Mouse (Mus musculus) intestine, postnatal 0 days (tissue): Measurements from ENCODE around the gene Ercc1. TPM values are rescaled to one million over a fixed set of nuclear protein-coding genes. Genes with fewer than 3 reads are reported as not detected.

Source experiments
- ATAC-seq: fragments of 200-750 bp; cut with Nextera tagmentation; 2 replicates; pipeline ENCODE4 v1.8.0; 2017; ENCODE audit warnings: mild to moderate bottlenecking, moderate TSS enrichment, moderate library complexity
- H3K27ac ChIP-seq: fragments of 300-500 bp; sonication (generic); 2 replicates; pipeline ENCODE4 v1.5.1; 2014; ENCODE audit warnings: mild to moderate bottlenecking, low read depth, low read length, moderate library complexity
- H3K27me3 ChIP-seq: fragments of 300-500 bp; sonication (generic); replicated peaks from 2 replicates; pipeline ENCODE4 v1.6.1; 2014; ENCODE audit warnings: low read length, mixed read lengths; ENCODE audit not compliant: control insufficient read depth, insufficient read depth
- H3K36me3 ChIP-seq: fragments of 300-500 bp; sonication (generic); 2 replicates; pipeline ENCODE4 v1.6.1; 2014; ENCODE audit warnings: mild to moderate bottlenecking, moderate library complexity; ENCODE audit not compliant: control insufficient read depth, insufficient read depth
- H3K4me1 ChIP-seq: fragments of 300-500 bp; sonication (generic); replicated peaks from 2 replicates; pipeline ENCODE4 v1.6.1; 2014; ENCODE audit warnings: antibody characterized with exemption, low read length, mixed read lengths; ENCODE audit not compliant: control insufficient read depth, insufficient read depth
- H3K4me2 ChIP-seq: fragments of 300-500 bp; sonication (generic); replicated peaks from 2 replicates; pipeline ENCODE4 v1.6.1; 2014; ENCODE audit warnings: low read depth, mild to moderate bottlenecking, moderate library complexity
- H3K4me3 ChIP-seq: fragments of 300-500 bp; sonication (generic); 2 replicates; pipeline ENCODE4 v1.5.1; 2014; ENCODE audit warnings: low read depth, low read length
- H3K9ac ChIP-seq: fragments of 300-500 bp; sonication (generic); 2 replicates; pipeline ENCODE4 v1.6.1; 2014; ENCODE audit warnings: mild to moderate bottlenecking, low read depth, low read length
- H3K9me3 ChIP-seq: fragments of 300-500 bp; sonication (generic); 2 replicates; pipeline ENCODE4 v1.6.1; 2016; ENCODE audit warnings: mixed run types; ENCODE audit not compliant: control insufficient read depth
- CTCF ChIP-seq: sonication (generic); IDR thresholded peaks from 2 replicates; pipeline ENCODE4 v1.5.1; 2016; ENCODE audit warnings: low read depth, mild to moderate bottlenecking, control low read depth, antibody characterized with exemption, moderate library complexity
- whole genome bisulfite sequencing: fragments of 180-500 bp; shearing (Covaris S2); extraction: QIAGEN DNeasy Blood & Tissue Kit; methylation state at CpG from one replicate; pipeline ENCODE4 v1.1.7; 2014; 5-methylcytosine and 5-hydroxymethylcytosine counted together
- microRNA counts: library from miRNA; unstranded; fragments of <30 nt; microRNA quantifications from one replicate; lab custom pipeline; 2016
- microRNA-seq: library from miRNA; unstranded; fragments of <30 nt; microRNA quantifications from one replicate; pipeline ENCODE4, GENCODE M21; 2016
- polyA plus RNA-seq: library from polyadenylated mRNA; unstranded; fragments of >200 nt; fragmentation: Nextera tagmentation; extraction: Ambion mirVana; gene quantifications from 2 replicates; pipeline ENCODE4 v1.2.1, GENCODE M21; 2015

The Ercc1 gene
- polyA plus RNA-seq, 1 experiment from 2014 or later = 22.1 TPM

DNA sequence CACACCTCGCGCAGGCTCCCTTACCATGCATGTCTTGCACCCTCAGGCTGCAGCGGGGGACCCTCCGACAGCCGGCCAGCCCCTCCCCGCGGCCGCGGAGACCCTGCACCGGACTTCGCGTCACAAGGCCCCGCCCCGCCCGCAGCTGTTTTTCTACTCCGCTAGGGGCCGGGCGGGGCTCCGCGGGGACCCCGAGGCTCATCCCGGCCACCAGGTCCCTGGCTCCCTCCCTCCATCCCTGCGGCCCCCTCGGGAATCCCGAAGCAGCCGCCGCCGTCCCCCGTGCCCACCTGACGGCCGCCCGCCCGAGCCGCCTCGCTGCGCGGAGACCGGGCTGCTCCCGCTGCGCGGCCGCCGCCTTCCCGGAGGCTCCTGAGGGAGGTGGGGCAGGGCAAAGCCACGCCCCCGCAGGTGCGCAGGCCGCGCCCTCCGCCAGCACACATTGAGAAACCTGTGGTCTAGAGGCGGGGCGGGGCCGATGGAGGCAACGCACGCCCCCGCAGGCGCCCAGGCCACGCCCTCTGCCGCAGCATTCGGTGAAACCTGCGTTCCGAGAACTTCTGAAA lies 59.2 kb downstream of the Ercc1 start, which contains the start of gene Klc3:
TSS of gene Klc3 (minus strand) at position 374 of the 566 bp plus-strand sequence.
- Histone ChIP-seq H3K9me3 (no peaks in the 10 kb centered on the region), H3K27ac (no peak within 1 kb of the TSS), H3K36me3 (no peaks in the 10 kb centered on the region), H3K4me2 (peak within 1 kb of the TSS; percentile 97), H3K27me3 (peaks cover 35% of the 10 kb centered on the region), H3K4me3 (peak within 1 kb of the TSS; percentile 59), H3K4me1 (0 out of 2 replicates have a peak, but pooled peaks cover 6% of the 10 kb centered on the region), H3K9ac (peak within 1 kb of the TSS; percentile 51)
- under 1% methylated on average over 62 of the region's 62 CpGs for WGBS
- no peak for TF ChIP-seq CTCF
- peak; percentile 83 for ATAC-seq

DNA sequence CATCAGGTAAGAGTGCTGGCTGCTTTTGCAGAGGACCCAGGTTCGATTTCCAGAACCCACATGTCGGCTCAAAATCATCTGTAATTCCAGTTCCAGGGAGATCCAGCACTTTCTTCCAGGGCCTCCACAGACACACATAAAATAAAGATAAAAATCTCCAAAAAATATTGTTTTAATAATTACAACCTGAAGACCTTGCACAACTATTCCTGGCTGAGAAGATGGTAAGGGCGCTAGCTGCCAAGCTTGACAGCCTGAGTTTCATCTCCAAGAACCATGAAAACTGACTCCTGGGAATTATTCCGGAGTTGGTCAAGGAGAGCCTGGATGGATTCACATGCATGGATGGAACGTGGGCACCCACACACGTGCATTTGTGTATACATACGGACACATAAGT lies 59.9 kb downstream of the Ercc1 start, which contains the start of gene Ckm:
TSS of gene Ckm (plus strand) at position 301 of the 400 bp plus-strand sequence.
- H3K27me3 ChIP-seq = peaks cover 35% of the 10 kb centered on the region
- peak within 1 kb of the TSS; percentile 97 for H3K4me2 ChIP-seq
- 0 out of 2 replicates have a peak, but pooled peaks cover 6% of the 10 kb centered on the region for H3K4me1 ChIP-seq
- no peaks in the 10 kb centered on the region for H3K9me3 ChIP-seq
- 49% methylated on average over 7 of the region's 7 CpGs for WGBS
- no peak within 1 kb of the TSS for H3K27ac ChIP-seq
- no peak for TF ChIP-seq CTCF
- ATAC-seq = no peak
- peak within 1 kb of the TSS; percentile 51 for H3K9ac ChIP-seq
- H3K4me3 ChIP-seq = peak within 1 kb of the TSS; percentile 59
- H3K36me3 ChIP-seq = no peaks in the 10 kb centered on the region

DNA sequence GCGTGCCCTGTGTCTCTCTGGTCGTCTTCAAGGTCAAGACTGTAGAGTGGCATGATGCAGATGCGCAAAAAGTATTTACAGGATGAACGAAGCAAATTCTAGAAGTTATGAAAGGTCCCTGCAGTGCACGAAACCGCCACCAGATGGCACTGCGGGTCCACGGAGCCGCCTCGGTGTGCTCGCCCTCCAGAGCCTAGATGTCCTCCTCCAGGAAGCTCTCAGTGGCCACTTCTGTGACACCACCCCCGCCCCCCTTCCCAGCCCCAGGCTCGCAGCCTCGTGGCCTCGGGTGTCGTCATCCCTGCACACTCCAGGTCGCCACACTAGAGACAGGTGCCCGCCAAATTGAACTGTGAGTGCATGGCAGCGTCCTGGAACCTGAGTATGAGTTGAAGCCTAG lies 60.8 kb downstream of the Ercc1 start:
- Histone ChIP-seq H3K27ac (no peak overlapping the region), H3K4me1 (0 out of 2 replicates have a peak, but pooled peaks cover 3% of the 10 kb centered on the region), H3K4me3 (no peak overlapping the region), H3K9me3 (no peaks in the 10 kb centered on the region), H3K9ac (no peak overlapping the region), H3K27me3 (peaks cover 28% of the 10 kb centered on the region), H3K4me2 (peak overlapping the region; percentile 35; the same call in 1 of the 2 replicates), H3K36me3 (no peaks in the 10 kb centered on the region)
- ATAC-seq = peak; percentile 50; the same call in 1 of the 2 replicates
- WGBS = 2% methylated on average over 19 of the region's 19 CpGs
- TF ChIP-seq CTCF = peak; percentile 97

MicroRNAs within 50 kb of the gene (microRNA counts, 519-probe panel; counts per million panel counts)
- not detected for microRNA mmu-miR-343 (lab: Ali Mortazavi, UCI)

Small RNA genes within 50 kb of the gene (microRNA-seq; reads per million reads assigned to microRNA genes)
- not detected for gene Mir343

Other genes starting within 250 kb of the Ercc1 start
- gene Gm4969, start 226.4 kb upstream of the Ercc1 start, polyA plus RNA-seq = 0.38 and 0.39 TPM in 2 replicates
- 4.8 and 5.1 TPM in 2 replicates for gene Fbxo46, start 224.9 kb upstream of the Ercc1 start, polyA plus RNA-seq
- gene Qpctl, start 195.5 kb upstream of the Ercc1 start, polyA plus RNA-seq = 7.3 and 8.1 TPM in 2 replicates
- gene Snrpd2, start 195.1 kb upstream of the Ercc1 start, polyA plus RNA-seq = 66.3 and 69.6 TPM in 2 replicates
- 0.48 and 0.67 TPM in 2 replicates for gene Gipr, start 178.7 kb upstream of the Ercc1 start, polyA plus RNA-seq
- 5.0 and 5.1 TPM in 2 replicates for gene Eml2, start 168.4 kb upstream of the Ercc1 start, polyA plus RNA-seq
- gene Gpr4, start 132.2 kb upstream of the Ercc1 start, polyA plus RNA-seq = 1.3 and 1.6 TPM in 2 replicates
- 26.5 and 27.5 TPM in 2 replicates for gene Opa3, start 116.4 kb upstream of the Ercc1 start, polyA plus RNA-seq
- gene Vasp, start 73.0 kb upstream of the Ercc1 start, polyA plus RNA-seq = 98.5 and 106 TPM in 2 replicates
- gene Ppm1n, start 64.7 kb upstream of the Ercc1 start, polyA plus RNA-seq = 0.12 and 0.14 TPM in 2 replicates
- gene Rtn2, start 62.2 kb upstream of the Ercc1 start, polyA plus RNA-seq = 7.1 and 9.3 TPM in 2 replicates
- gene Fosb, start 34.7 kb upstream of the Ercc1 start, polyA plus RNA-seq = 0.12 and 0.54 TPM in 2 replicates
- 8.3 and 9.7 TPM in 2 replicates for gene Cd3eap, start 14.7 kb downstream of the Ercc1 start, polyA plus RNA-seq
- gene Ppp1r13l, start 15.0 kb downstream of the Ercc1 start, polyA plus RNA-seq = 1.4 TPM in 2 replicates
- 6.2 and 8.7 TPM in 2 replicates for gene Ercc2, start 37.2 kb downstream of the Ercc1 start, polyA plus RNA-seq
- 1.6 TPM in 2 replicates for gene Klc3, start 59.3 kb downstream of the Ercc1 start, polyA plus RNA-seq
- gene Ckm, start 60.0 kb downstream of the Ercc1 start, polyA plus RNA-seq = 25.2 and 26.2 TPM in 2 replicates
- gene Mark4, start 114.0 kb downstream of the Ercc1 start, polyA plus RNA-seq = 4.2 and 4.7 TPM in 2 replicates
- 1.1 and 1.9 TPM in 2 replicates for gene Exoc3l2, start 118.6 kb downstream of the Ercc1 start, polyA plus RNA-seq
- 3.4 TPM in 2 replicates for gene Bloc1s3, start 163.6 kb downstream of the Ercc1 start, polyA plus RNA-seq
- gene Trappc6a, start 163.6 kb downstream of the Ercc1 start, polyA plus RNA-seq = 108 and 118 TPM in 2 replicates
- gene Nkpd1, start 173.1 kb downstream of the Ercc1 start, polyA plus RNA-seq = not detected in 2 replicates
- gene Ppp1r37, start 218.3 kb downstream of the Ercc1 start, polyA plus RNA-seq = 13.9 and 15.0 TPM in 2 replicates
- 0.14 TPM in 1 of 2 replicates, not detected in the other for gene Zfp296, start 232.5 kb downstream of the Ercc1 start, polyA plus RNA-seq
- gene Gemin7, start 232.8 kb downstream of the Ercc1 start, polyA plus RNA-seq = 99.5 and 102 TPM in 2 replicates